In the genomic region with DNA sequence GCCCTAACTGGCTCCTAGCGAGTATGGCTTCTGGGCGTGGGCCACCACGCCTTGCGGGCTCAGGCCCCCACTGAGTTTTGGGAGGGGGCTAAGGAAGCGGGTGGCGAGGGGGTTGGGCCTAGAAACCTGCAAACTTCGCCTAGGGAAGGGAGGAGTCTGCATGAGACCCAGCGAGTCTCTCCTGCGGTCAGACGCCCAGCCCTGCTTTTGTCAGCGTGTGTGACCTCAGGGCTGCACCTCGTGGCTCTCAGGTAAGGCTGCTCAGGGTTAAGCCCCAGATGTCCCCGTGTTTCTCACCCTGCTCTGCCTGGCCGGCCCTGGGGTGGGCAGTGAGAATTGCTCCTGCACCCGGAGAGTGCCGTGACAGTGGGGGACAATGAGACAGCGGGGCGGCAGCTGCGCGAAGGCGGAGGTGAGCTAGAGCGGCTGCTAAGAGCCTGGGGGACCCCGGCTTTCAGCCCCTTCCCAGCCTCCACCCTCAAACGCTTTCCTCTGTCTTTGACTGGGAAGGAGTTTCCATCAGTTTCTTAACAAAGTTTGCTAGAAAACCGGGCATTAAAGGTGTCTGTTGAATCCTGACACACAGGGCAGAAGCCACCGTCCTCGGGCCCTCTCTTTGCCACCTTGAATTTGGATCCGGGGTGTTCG, we compare ENCODE assay signal across 11 mouse cellular contexts. TPM values are rescaled to one million over a fixed set of nuclear protein-coding genes. Genes with fewer than 3 reads are reported as not detected.
DNase-seq lines count a peak whose midpoint lies in the region; ATAC-seq lines count a peak whose summit lies in the region.
"Had no signal": no experiment of that assay in that cellular context is flagged by ENCODE, and none has a peak within 500 bp of the region (broad histone marks: within the 10 kb centered on the region; RNA-seq: fewer than 3 reads in every experiment).

TSS of gene L1td1 (plus strand) at position 145 of the 648 bp plus-strand sequence.

- no peaks in the 10 kb centered on the region for H3K36me3 ChIP-seq in heart, embryonic 16.5 days (ENCODE audit: control insufficient read depth, insufficient read depth)
- no peaks in the 10 kb centered on the region for H3K36me3 ChIP-seq in embryonic facial prominence, embryonic 13.5 days
- H3K36me3 ChIP-seq in limb, embryonic 10.5 days = no peaks in the 10 kb centered on the region
- H3K36me3 ChIP-seq in neural tube, embryonic 13.5 days = no peaks in the 10 kb centered on the region
- H3K36me3 ChIP-seq: G1E had no signal

- H3K27me3 ChIP-seq in heart, embryonic 16.5 days (ENCODE audit: control insufficient read depth, insufficient read depth, low read length) = peaks cover 12% of the 10 kb centered on the region
- H3K27me3 ChIP-seq in embryonic facial prominence, embryonic 13.5 days = peaks cover 27% of the 10 kb centered on the region
- H3K27me3 ChIP-seq in limb, embryonic 10.5 days (ENCODE audit: low read depth, poor library complexity, severe bottlenecking) = peaks cover 36% of the 10 kb centered on the region
- H3K27me3 ChIP-seq in neural tube, embryonic 13.5 days = peaks cover 35% of the 10 kb centered on the region

- H3K4me3 ChIP-seq in heart, embryonic 16.5 days (ENCODE audit: low read length) = peak within 1 kb of the TSS; percentile 40
- peak within 1 kb of the TSS; percentile 42 for H3K4me3 ChIP-seq in embryonic facial prominence, embryonic 13.5 days
- peak within 1 kb of the TSS; percentile 56 for H3K4me3 ChIP-seq in limb, embryonic 10.5 days
- peak within 1 kb of the TSS; percentile 33 for H3K4me3 ChIP-seq in neural tube, embryonic 13.5 days

- no peak within 1 kb of the TSS for H3K27ac ChIP-seq in heart, embryonic 16.5 days (ENCODE audit: low read length)
- H3K27ac ChIP-seq in embryonic facial prominence, embryonic 13.5 days = no peak within 1 kb of the TSS
- H3K27ac ChIP-seq in limb, embryonic 10.5 days = peak within 1 kb of the TSS; percentile 75
- no peak within 1 kb of the TSS for H3K27ac ChIP-seq in neural tube, embryonic 13.5 days (replicated peaks)

- intact Hi-C loops in heart, postnatal 14 days (cut with DNase I) = no loop called here

- H3K4me1 ChIP-seq in heart, embryonic 16.5 days (ENCODE audit: control insufficient read depth, insufficient read depth, low read length) = peaks cover 13% of the 10 kb centered on the region
- H3K4me1 ChIP-seq in embryonic facial prominence, embryonic 13.5 days = peaks cover 19% of the 10 kb centered on the region
- H3K4me1 ChIP-seq in limb, embryonic 10.5 days = peaks cover 22% of the 10 kb centered on the region
- peaks cover 21% of the 10 kb centered on the region for H3K4me1 ChIP-seq in neural tube, embryonic 13.5 days (replicated peaks)

- peak within 1 kb of the TSS; percentile 39 for H3K9ac ChIP-seq in heart, embryonic 16.5 days (ENCODE audit: low read length)
- peak within 1 kb of the TSS; percentile 61 for H3K9ac ChIP-seq in embryonic facial prominence, embryonic 13.5 days
- peak within 1 kb of the TSS; percentile 43 for H3K9ac ChIP-seq in neural tube, embryonic 13.5 days

- peak within 1 kb of the TSS; percentile 62 for H3K4me2 ChIP-seq in heart, embryonic 16.5 days (ENCODE audit: low read depth, low read length)
- peak within 1 kb of the TSS; percentile 86 for H3K4me2 ChIP-seq in embryonic facial prominence, embryonic 13.5 days
- H3K4me2 ChIP-seq in neural tube, embryonic 13.5 days = peak within 1 kb of the TSS; percentile 58

- no peak for ATAC-seq in heart, embryonic 16.5 days (replicated peaks; ENCODE audit: extremely low read depth, insufficient read depth, low FRiP score)
- ATAC-seq in embryonic facial prominence, embryonic 13.5 days (ENCODE audit: insufficient number of reproducible peaks, insufficient read depth, low FRiP score, low TSS enrichment, low read depth) = no peak
- ATAC-seq in neural tube, embryonic 13.5 days (ENCODE audit: low read depth) = peak; percentile 29; the same call in 1 of the 2 replicates
- no peak for ATAC-seq in erythroblast, adult 5-6 weeks (replicated peaks; ENCODE audit: low FRiP score, poor library complexity, severe bottlenecking)

- H3K9me3 ChIP-seq in heart, embryonic 16.5 days (replicated peaks; ENCODE audit: control insufficient read depth, low read length) = no peaks in the 10 kb centered on the region
- H3K9me3 ChIP-seq in embryonic facial prominence, embryonic 13.5 days = no peaks in the 10 kb centered on the region
- no peaks in the 10 kb centered on the region for H3K9me3 ChIP-seq in limb, embryonic 10.5 days (replicated peaks)
- no peaks in the 10 kb centered on the region; the same call in 1 of the 2 replicates for H3K9me3 ChIP-seq in neural tube, embryonic 13.5 days

- DNase-seq in heart, postnatal 14 days = no peak
- peak; percentile 69 for DNase-seq in limb, embryonic 10.5 days (ENCODE audit: low spot score)
- DNase-seq in left cerebral cortex, adult 11 months (ENCODE audit: low spot score) = no peak
- DNase-seq in cerebellum, postnatal 14 days = no peak
- DNase-seq: cerebellum, postnatal 36 days had no signal

- WGBS in heart, embryonic 16.5 days = 11% methylated on average over 29 of the region's 29 CpGs
- WGBS in embryonic facial prominence, embryonic 13.5 days = 4% methylated on average over 29 of the region's 29 CpGs
- 2% methylated on average over 29 of the region's 29 CpGs for WGBS in limb, embryonic 10.5 days
- 5% methylated on average over 29 of the region's 29 CpGs for WGBS in neural tube, embryonic 13.5 days

RNA-seq across cellular contexts. Expression of gene L1td1, which starts in this region (rescaled TPM):
- 0.05 TPM in 1 of 2 replicates, not detected in the other for polyA plus RNA-seq in heart, embryonic 16.5 days (2015; fragmentation: Nextera tagmentation; extraction: Ambion mirVana)
- total RNA-seq in heart, postnatal 14 days (2021) = not detected
- 0.43 and 1.7 TPM in 2 replicates for polyA plus RNA-seq in embryonic facial prominence, embryonic 13.5 days (2015; fragmentation: Nextera tagmentation; extraction: Ambion mirVana)
- polyA plus RNA-seq in limb, embryonic 10.5 days (2016; fragmentation: Nextera tagmentation; extraction: Ambion mirVana) = 0.61 TPM in 1 of 2 replicates, not detected in the other
- not detected in 2 replicates for polyA plus RNA-seq in neural tube, embryonic 13.5 days (2015; fragmentation: Nextera tagmentation; extraction: Ambion mirVana)
- not detected in 2 replicates for total RNA-seq in erythroblast, adult 5-6 weeks (2015; ENCODE audit: low replicate concordance)
- total RNA-seq in erythroblast, adult 5-6 weeks (2017; ENCODE audit: low replicate concordance) = not detected in 2 replicates
- total RNA-seq: left cerebral cortex, postnatal 36 days had no signal
- polyA plus RNA-seq: G1E had no signal

Comparison
In these comparisons a context has a peak if more than half of its experiments do, and no peak if none do; other contexts are left out.
1. Peak in DNase-seq, H3K4me3 ChIP-seq and H3K27ac ChIP-seq in limb, embryonic 10.5 days; RNA of the gene not detected or under 1 TPM.
2. Peak in ATAC-seq, H3K4me3 ChIP-seq, H3K9ac ChIP-seq and H3K4me2 ChIP-seq in neural tube, embryonic 13.5 days; RNA of the gene not detected or under 1 TPM.